Mouse (Mus musculus) liver, adult 2 months (tissue): ENCODE results near the gene Spout1.

Source experiments
- CTCF ChIP-seq: fragments of 200-500 bp; IDR thresholded peaks from 2 replicates; pipeline ENCODE4 v1.5.1; 2011; ENCODE audit warnings: low read depth, low read length, control low read depth
- POLR2A ChIP-seq: fragments of 200-500 bp; IDR thresholded peaks from 2 replicates; pipeline ENCODE4 v1.6.1; 2011; ENCODE audit warnings: low read length, control low read depth; ENCODE audit not compliant: insufficient read depth; ENCODE audit errors: extremely low read depth

GRCm38 (mm10) chr2:30147466-30147865, 30.8 kb downstream of the Spout1 start:
- TF ChIP-seq CTCF (no peak), POLR2A (no peak)
